Mouse (Mus musculus): ENCODE measurements at regions not wholly inside any gene's neighbourhood (a gene's known extent, or its start where the extent isn't known, plus 50 kb on each side); places are given as distances from the start of the nearest gene placed in this dataset.

DNA sequence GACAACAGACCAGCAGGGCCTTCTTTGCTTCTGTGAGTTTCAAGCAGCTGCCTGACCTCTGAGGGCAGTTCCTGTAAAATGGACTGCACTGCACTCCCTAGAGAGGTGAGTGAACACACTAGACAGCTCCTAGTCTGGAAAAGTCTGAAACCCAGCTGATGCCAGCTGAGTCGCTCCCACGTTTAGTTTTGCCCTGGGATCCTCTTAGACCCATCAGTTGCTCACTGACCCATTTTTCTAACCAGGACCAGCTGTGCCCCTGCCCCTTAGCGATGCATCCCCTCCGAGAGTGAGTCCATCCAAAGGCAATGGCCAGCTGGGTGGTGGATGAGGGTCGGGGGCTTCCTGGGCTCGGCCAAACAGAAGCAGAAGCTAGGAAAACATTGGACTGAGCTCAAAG is 62.2 kb upstream of the Top1 start:
- no peak for TF ChIP-seq CTCF (IDR thresholded peaks at IDR 0.05; ENCODE audit: low read depth, low read length)
- no peak for TF ChIP-seq POLR2A (IDR thresholded peaks at IDR 0.05; ENCODE audit: extremely low read depth, insufficient read depth, low read length)
